Mouse (Mus musculus) C2C12 (cell line): ENCODE data around the gene Ikzf3.

ENCODE experiments used
- CEBPB ChIP-seq: IDR thresholded peaks from one replicate; pipeline ENCODE4 v1.6.1; 2011; ENCODE audit warnings: low read depth, mild to moderate bottlenecking, control low read depth, moderate library complexity
- CTCF ChIP-seq: IDR thresholded peaks from one replicate; pipeline ENCODE4 v1.5.1; 2011; ENCODE audit not compliant: control insufficient read depth, insufficient read depth, insufficient read length
- MYOD1 ChIP-seq: IDR thresholded peaks from one replicate; pipeline ENCODE4 v1.6.1; 2011; ENCODE audit warnings: low read depth; ENCODE audit not compliant: control insufficient read depth, insufficient read length
- MYOG ChIP-seq: IDR thresholded peaks from one replicate; pipeline ENCODE4 v1.6.1; 2011; ENCODE audit not compliant: control insufficient read depth, insufficient read length; ENCODE audit errors: extremely low read depth

- TF ChIP-seq CTCF: no peak
- no peak for TF ChIP-seq MYOG
- no peak for TF ChIP-seq CEBPB
- TF ChIP-seq MYOD1: no peak
Measured at GRCm38 (mm10) chr11:98493394-98493793, 52.4 kb downstream of the Ikzf3 start.
